Mouse (Mus musculus): ENCODE results near the gene Trim8. TPM values are rescaled to one million over a fixed set of nuclear protein-coding genes. Genes with fewer than 3 reads are reported as not detected.

Trim8 gene
- polyA plus RNA-seq, 1 experiment from 2014 or later, result 7.9 TPM

GRCm38 (mm10) chr19:46490634-46491033, 10.9 kb upstream of the Trim8 start:
- no peak overlapping the region for H3K9ac ChIP-seq (replicated peaks)
- TF ChIP-seq EP300 (IDR thresholded peaks at IDR 0.05; ENCODE audit: low read depth), result no peak
- no peak for TF ChIP-seq CTCF (IDR thresholded peaks at IDR 0.05; ENCODE audit: low read depth)
- H3K4me1 ChIP-seq (ENCODE audit: insufficient read depth), result peaks cover 4% of the 10 kb centered on the region
- H3K4me2 ChIP-seq (ENCODE audit: low read depth, low read length), result no peak overlapping the region
- WGBS (ENCODE audit: insufficient replicate concordance), result 20% methylated on average over 2 of the region's 2 CpGs
- H3K36me3 ChIP-seq (replicated peaks; ENCODE audit: insufficient read depth, low read length), result no peaks in the 10 kb centered on the region
- DNase-seq (peak; percentile 25), ATAC-seq (no peak)
- no peak overlapping the region for H3K4me3 ChIP-seq (ENCODE audit: low read depth, low read length)
- no peaks in the 10 kb centered on the region for H3K9me3 ChIP-seq (ENCODE audit: low read length)
- no peaks in the 10 kb centered on the region for H3K27me3 ChIP-seq (ENCODE audit: insufficient read depth, low read length)
- no peak overlapping the region for H3K27ac ChIP-seq (ENCODE audit: low read depth)

GRCm38 (mm10) chr19:46495136-46495535, 6.4 kb upstream of the Trim8 start:
- 44% methylated on average over 8 of the region's 8 CpGs for WGBS (ENCODE audit: insufficient replicate concordance)
- Histone ChIP-seq H3K9ac (replicated peaks) (no peak overlapping the region), H3K9me3 (ENCODE audit: low read length) (no peaks in the 10 kb centered on the region), H3K4me3 (ENCODE audit: low read depth, low read length) (no peak overlapping the region), H3K27ac (ENCODE audit: low read depth) (no peak overlapping the region), H3K4me2 (ENCODE audit: low read depth, low read length) (no peak overlapping the region), H3K36me3 (replicated peaks; ENCODE audit: insufficient read depth, low read length) (no peaks in the 10 kb centered on the region), H3K27me3 (ENCODE audit: insufficient read depth, low read length) (no peaks in the 10 kb centered on the region), H3K4me1 (ENCODE audit: insufficient read depth) (peaks cover 5% of the 10 kb centered on the region; the same call in 1 of the 2 replicates)
- no peak for ATAC-seq
- DNase-seq, result no peak
- no peak for TF ChIP-seq CTCF (IDR thresholded peaks at IDR 0.05; ENCODE audit: low read depth)
- no peak for TF ChIP-seq EP300 (IDR thresholded peaks at IDR 0.05; ENCODE audit: low read depth)

GRCm38 (mm10) chr19:46497230-46497629, 4.3 kb upstream of the Trim8 start:
- 61% methylated on average over 2 of the region's 2 CpGs for WGBS (ENCODE audit: insufficient replicate concordance)

GRCm38 (mm10) chr19:46499539-46499835, 2.0 kb upstream of the Trim8 start:
- no peaks in the 10 kb centered on the region for H3K36me3 ChIP-seq (replicated peaks; ENCODE audit: insufficient read depth, low read length)
- H3K4me2 ChIP-seq (ENCODE audit: low read depth, low read length), result peak overlapping the region; percentile 98
- ATAC-seq (no peak), DNase-seq (no peak)
- peaks cover 12% of the 10 kb centered on the region; the same call in 1 of the 2 replicates for H3K4me1 ChIP-seq (ENCODE audit: insufficient read depth)
- peak overlapping the region; percentile 94; the same call in 1 of the 2 replicates for H3K4me3 ChIP-seq (ENCODE audit: low read depth, low read length)
- H3K9ac ChIP-seq (replicated peaks), result no peak overlapping the region
- H3K9me3 ChIP-seq (ENCODE audit: low read length), result no peaks in the 10 kb centered on the region
- peak overlapping the region; percentile 99 for H3K27ac ChIP-seq (ENCODE audit: low read depth)
- 4% methylated on average over 3 of the region's 3 CpGs for WGBS (ENCODE audit: insufficient replicate concordance)
- TF ChIP-seq CTCF (IDR thresholded peaks at IDR 0.05; ENCODE audit: low read depth) (no peak), EP300 (IDR thresholded peaks at IDR 0.05; ENCODE audit: low read depth) (no peak; the same call in 1 of the 2 replicates)
- H3K27me3 ChIP-seq (ENCODE audit: insufficient read depth, low read length), result no peaks in the 10 kb centered on the region

More at GRCm38 (mm10) chr19:46497230-46497629, 4.3 kb upstream of the Trim8 start:
- TF ChIP-seq EP300 (IDR thresholded peaks at IDR 0.05; ENCODE audit: low read depth) (no peak), CTCF (IDR thresholded peaks at IDR 0.05; ENCODE audit: low read depth) (no peak)
- no peaks in the 10 kb centered on the region for H3K9me3 ChIP-seq (ENCODE audit: low read length)
- no peak for DNase-seq
- H3K4me2 ChIP-seq (ENCODE audit: low read depth, low read length), result no peak overlapping the region
- H3K9ac ChIP-seq (replicated peaks), result no peak overlapping the region
- no peak overlapping the region for H3K4me3 ChIP-seq (ENCODE audit: low read depth, low read length)
- H3K36me3 ChIP-seq (replicated peaks; ENCODE audit: insufficient read depth, low read length), result no peaks in the 10 kb centered on the region
- no peak for ATAC-seq
- peaks cover 5% of the 10 kb centered on the region; the same call in 1 of the 2 replicates for H3K4me1 ChIP-seq (ENCODE audit: insufficient read depth)
- no peak overlapping the region for H3K27ac ChIP-seq (ENCODE audit: low read depth)
- no peaks in the 10 kb centered on the region for H3K27me3 ChIP-seq (ENCODE audit: insufficient read depth, low read length)

GRCm38 (mm10) chr19:46499836-46500580, 1.5 kb upstream of the Trim8 start:
- H3K4me1 ChIP-seq (ENCODE audit: insufficient read depth), result peaks cover 17% of the 10 kb centered on the region
- H3K4me3 ChIP-seq (ENCODE audit: low read depth, low read length), result peak overlapping the region; percentile 94
- H3K4me2 ChIP-seq (ENCODE audit: low read depth, low read length), result peak overlapping the region; percentile 98
- no peaks in the 10 kb centered on the region for H3K36me3 ChIP-seq (replicated peaks; ENCODE audit: insufficient read depth, low read length)
- ATAC-seq (peak; percentile 62), DNase-seq (peak; percentile 99)
- H3K9ac ChIP-seq (replicated peaks), result peak overlapping the region; percentile 96
- TF ChIP-seq CTCF (IDR thresholded peaks at IDR 0.05; ENCODE audit: low read depth) (peak; percentile 9; the same call in 1 of the 2 replicates), EP300 (IDR thresholded peaks at IDR 0.05; ENCODE audit: low read depth) (no peak; the same call in 1 of the 2 replicates)
- under 1% methylated on average over 36 of the region's 52 CpGs for WGBS (ENCODE audit: insufficient replicate concordance)
- H3K27ac ChIP-seq (ENCODE audit: low read depth), result peak overlapping the region; percentile 99
- H3K27me3 ChIP-seq (ENCODE audit: insufficient read depth, low read length), result no peaks in the 10 kb centered on the region
- H3K9me3 ChIP-seq (ENCODE audit: low read length), result no peaks in the 10 kb centered on the region

- Histone ChIP-seq H3K4me1 (ENCODE audit: insufficient read depth) (peaks cover 25% of the 10 kb centered on the region), H3K9me3 (ENCODE audit: low read length) (no peaks in the 10 kb centered on the region), H3K4me3 (ENCODE audit: low read depth, low read length) (peak overlapping the region; percentile 94), H3K27ac (ENCODE audit: low read depth) (peak overlapping the region; percentile 99), H3K4me2 (ENCODE audit: low read depth, low read length) (peak overlapping the region; percentile 98), H3K36me3 (replicated peaks; ENCODE audit: insufficient read depth, low read length) (0 out of 2 replicates have a peak, but pooled peaks cover 1% of the 10 kb centered on the region), H3K27me3 (ENCODE audit: insufficient read depth, low read length) (no peaks in the 10 kb centered on the region), H3K9ac (replicated peaks) (peak overlapping the region; percentile 96)
- DNase-seq (no peak), ATAC-seq (peak; percentile 6)
- TF ChIP-seq EP300 (IDR thresholded peaks at IDR 0.05; ENCODE audit: low read depth) (no peak), CTCF (IDR thresholded peaks at IDR 0.05; ENCODE audit: low read depth) (no peak)
- 2% methylated on average over 44 of the region's 50 CpGs for WGBS (ENCODE audit: insufficient replicate concordance)
Measured at GRCm38 (mm10) chr19:46500581-46501341, 741 bp upstream of the Trim8 start.

Measured in liver, postnatal 0 days (tissue).